8 mouse cellular contexts compared by ENCODE assay signal in genomic region chr6:136519254-136519653, GRCm38 (mm10). TPM values are rescaled to one million over a fixed set of nuclear protein-coding genes. Genes with fewer than 3 reads are reported as not detected.
DNase-seq lines count a peak whose midpoint lies in the region; ATAC-seq and TF ChIP-seq lines count a peak whose summit lies in the region.

No protein-coding gene starts in this region.

- TF ChIP-seq CTCF in lung, postnatal 0 days (IDR thresholded peaks at IDR 0.05), result peak; percentile 55

- H3K36me3 ChIP-seq in lung, postnatal 0 days (ENCODE audit: insufficient read depth, low read length), result no peaks in the 10 kb centered on the region
- H3K36me3 ChIP-seq in erythroblast, embryonic 14.5 days (ENCODE audit: control insufficient read depth), result peaks cover 26% of the 10 kb centered on the region
- H3K36me3 ChIP-seq in liver, embryonic 11.5 days (ENCODE audit: control insufficient read depth, insufficient read depth, low read length), result peaks cover 2% of the 10 kb centered on the region; the same call in 1 of the 2 replicates
- peaks cover 15% of the 10 kb centered on the region for H3K36me3 ChIP-seq in stomach, embryonic 16.5 days (ENCODE audit: control insufficient read depth, insufficient read depth, low read length)

- TF ChIP-seq EP300 in lung, postnatal 0 days (IDR thresholded peaks at IDR 0.05), result peak; percentile 66

- H3K27me3 ChIP-seq in lung, postnatal 0 days (replicated peaks; ENCODE audit: insufficient read depth, low read length), result no peaks in the 10 kb centered on the region
- H3K27me3 ChIP-seq in erythroblast, embryonic 14.5 days (ENCODE audit: control insufficient read depth), result no peaks in the 10 kb centered on the region
- H3K27me3 ChIP-seq in liver, embryonic 11.5 days (replicated peaks; ENCODE audit: control insufficient read depth, insufficient read depth, low read length), result no peaks in the 10 kb centered on the region
- no peaks in the 10 kb centered on the region for H3K27me3 ChIP-seq in stomach, embryonic 16.5 days (ENCODE audit: control insufficient read depth, insufficient read depth, low read length)

- 1% methylated on average over 17 of the region's 17 CpGs for WGBS in lung, postnatal 0 days
- WGBS in liver, embryonic 11.5 days, result 3% methylated on average over 17 of the region's 17 CpGs
- 2% methylated on average over 17 of the region's 17 CpGs for WGBS in stomach, embryonic 16.5 days

- ATAC-seq in lung, postnatal 0 days, result no peak
- ATAC-seq in liver, embryonic 11.5 days (replicated peaks; ENCODE audit: low FRiP score), result peak; percentile 10; the same call in 1 of the 2 replicates
- ATAC-seq in stomach, embryonic 16.5 days (ENCODE audit: insufficient read depth, low FRiP score), result no peak

- DNase-seq in lung, postnatal 0 days (ENCODE audit: low spot score), result peak; percentile 70
- DNase-seq in lung, postnatal 4 days, result no peak
- DNase-seq in liver, embryonic 11.5 days (ENCODE audit: low spot score), result no peak
- no peak for DNase-seq in adrenal gland, adult 2 months
- DNase-seq in left cerebral cortex, postnatal 36 days (ENCODE audit: low spot score in 2 of 2), result no peak
- no peak for DNase-seq in urinary bladder, postnatal 25 days (ENCODE audit: low spot score)

- peak overlapping the region; percentile 52 for H3K4me2 ChIP-seq in lung, postnatal 0 days (replicated peaks; ENCODE audit: low read depth, low read length)
- peak overlapping the region; percentile 56 for H3K4me2 ChIP-seq in liver, embryonic 11.5 days
- peak overlapping the region; percentile 41 for H3K4me2 ChIP-seq in stomach, embryonic 16.5 days (ENCODE audit: low read depth, low read length)

- H3K9ac ChIP-seq in lung, postnatal 0 days (replicated peaks; ENCODE audit: low read depth), result peak overlapping the region; percentile 58; the same call in 1 of the 2 replicates
- H3K9ac ChIP-seq in liver, embryonic 11.5 days (ENCODE audit: low read depth, low read length), result peak overlapping the region; percentile 83; the same call in 1 of the 2 replicates
- H3K9ac ChIP-seq in stomach, embryonic 16.5 days (ENCODE audit: low read length), result peak overlapping the region; percentile 83

- peak overlapping the region; percentile 65 for H3K4me3 ChIP-seq in lung, postnatal 0 days (ENCODE audit: low read depth, low read length)
- H3K4me3 ChIP-seq in erythroblast, embryonic 14.5 days (replicated peaks), result peak overlapping the region; percentile 93
- peak overlapping the region; percentile 65 for H3K4me3 ChIP-seq in liver, embryonic 11.5 days (ENCODE audit: low read depth, low read length)
- peak overlapping the region; percentile 79 for H3K4me3 ChIP-seq in stomach, embryonic 16.5 days (replicated peaks; ENCODE audit: low read length)

- intact Hi-C loops in left cerebral cortex, postnatal 36 days (cut with DNase I), result loop anchor here (2.0 kb wide), 2 partner anchors 36 to 94 kb away; no protein-coding TSS in a partner anchor

- peak overlapping the region; percentile 97 for H3K27ac ChIP-seq in lung, postnatal 0 days (ENCODE audit: low read length)
- H3K27ac ChIP-seq in liver, embryonic 11.5 days (ENCODE audit: low read depth, low read length), result peak overlapping the region; percentile 97
- H3K27ac ChIP-seq in stomach, embryonic 16.5 days (ENCODE audit: low read length), result peak overlapping the region; percentile 99

- H3K9me3 ChIP-seq in lung, postnatal 0 days (ENCODE audit: low read length), result no peaks in the 10 kb centered on the region
- peaks cover 6% of the 10 kb centered on the region for H3K9me3 ChIP-seq in erythroblast, embryonic 14.5 days (ENCODE audit: control insufficient read depth, low read length)
- peaks cover 2% of the 10 kb centered on the region; the same call in 1 of the 2 replicates for H3K9me3 ChIP-seq in liver, embryonic 11.5 days (ENCODE audit: control insufficient read depth, low read length)
- peaks cover 7% of the 10 kb centered on the region for H3K9me3 ChIP-seq in stomach, embryonic 16.5 days (replicated peaks; ENCODE audit: control insufficient read depth, low read length)

- no peaks in the 10 kb centered on the region for H3K4me1 ChIP-seq in lung, postnatal 0 days (ENCODE audit: insufficient read depth, low read depth, low read length)
- peaks cover 50% of the 10 kb centered on the region for H3K4me1 ChIP-seq in erythroblast, embryonic 14.5 days (ENCODE audit: control insufficient read depth)
- peaks cover 4% of the 10 kb centered on the region for H3K4me1 ChIP-seq in liver, embryonic 11.5 days (replicated peaks; ENCODE audit: control insufficient read depth, insufficient read depth, low read length)
- no peaks in the 10 kb centered on the region for H3K4me1 ChIP-seq in stomach, embryonic 16.5 days (ENCODE audit: control insufficient read depth, insufficient read depth, low read length)

RNA-seq across cellular contexts. Expression of gene Atf7ip, which starts 13.3 kb away (rescaled TPM):
- polyA plus RNA-seq in lung, postnatal 0 days (2015; fragmentation: Nextera tagmentation; extraction: Ambion mirVana), result 13.9 and 14.9 TPM in 2 replicates
- polyA plus RNA-seq in erythroblast, embryonic 14.5 days (2012), result 3.8 and 4.7 TPM in 2 replicates
- 31.2 and 32.9 TPM in 2 replicates for polyA plus RNA-seq in liver, embryonic 11.5 days (2014; fragmentation: Nextera tagmentation; extraction: Ambion mirVana)
- 30.0 and 34.0 TPM in 2 replicates for polyA plus RNA-seq in stomach, embryonic 16.5 days (2015; fragmentation: Nextera tagmentation; extraction: Ambion mirVana)
- total RNA-seq in adrenal gland, adult 2 months (2021), result 10 to 100 TPM; 60.9 to 62.4 TPM
- 16.4 and 21.6 TPM in 2 replicates for polyA plus RNA-seq in adrenal gland, adult 2 months (2012; rRNA removed)
- 100 to 1,000 TPM; 102 to 125 TPM for total RNA-seq in left cerebral cortex, postnatal 36 days (2021)
